Mouse (Mus musculus) cerebellum, postnatal 4 days (tissue): ENCODE results near the gene Ankrd2.

Experiments used
- DNase-seq, 2 experiments: peaks; one replicate each; pipeline ENCODE4 v3.0.0; 2022; ENCODE audit warnings: low spot score in 2 of 2, mixed read lengths in 1 of 2

Ankrd2 gene

DNA sequence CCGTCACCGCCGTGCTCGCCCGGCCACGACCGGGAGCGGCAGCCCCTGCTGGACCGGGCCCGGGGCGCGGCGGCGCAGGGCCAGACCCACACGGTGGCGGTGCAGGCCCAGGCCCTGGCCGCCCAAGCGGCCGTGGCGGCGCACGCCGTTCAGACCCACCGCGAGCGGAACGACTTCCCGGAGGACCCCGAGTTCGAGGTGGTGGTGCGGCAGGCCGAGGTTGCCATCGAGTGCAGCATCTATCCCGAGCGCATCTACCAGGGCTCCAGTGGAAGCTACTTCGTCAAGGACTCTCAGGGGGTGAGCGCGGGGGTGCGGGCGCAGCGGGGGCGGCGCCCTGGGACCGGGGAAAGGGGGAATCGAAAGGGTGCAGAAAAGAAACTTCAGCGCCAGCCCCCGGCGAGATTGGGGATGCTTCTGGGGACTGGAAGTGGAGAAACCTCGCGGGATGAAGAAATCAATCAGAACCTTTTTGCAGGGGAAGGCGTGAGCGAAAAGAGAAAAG is 54.9 kb downstream of the Ankrd2 start:
- no peak for DNase-seq
